Comparison of ENCODE assay signal across 11 mouse cellular contexts in genomic region chr12:109112996-109113592, GRCm38 (mm10). TPM values are rescaled to one million over a fixed set of nuclear protein-coding genes. Genes with fewer than 3 reads are reported as not detected.
DNase-seq lines count a peak whose midpoint lies in the region; ATAC-seq lines count a peak whose summit lies in the region.
"Had no signal": no experiment of that assay in that cellular context is flagged by ENCODE, and none has a peak within 500 bp of the region (broad histone marks: within the 10 kb centered on the region; RNA-seq: fewer than 3 reads in every experiment).

No protein-coding gene starts in this region.

- H3K4me3 ChIP-seq in limb, embryonic 12.5 days (replicated peaks), result no peak overlapping the region
- no peak overlapping the region for H3K4me3 ChIP-seq in heart, embryonic 12.5 days

- no peaks in the 10 kb centered on the region for H3K36me3 ChIP-seq in limb, embryonic 12.5 days
- H3K36me3 ChIP-seq in heart, embryonic 12.5 days, result no peaks in the 10 kb centered on the region

- H3K4me2 ChIP-seq in limb, embryonic 12.5 days, result no peak overlapping the region
- no peak overlapping the region for H3K4me2 ChIP-seq in heart, embryonic 12.5 days

- H3K9ac ChIP-seq in limb, embryonic 12.5 days (replicated peaks), result no peak overlapping the region
- H3K9ac ChIP-seq in heart, embryonic 12.5 days, result no peak overlapping the region

- WGBS in limb, embryonic 12.5 days, result 45% methylated on average over 10 of the region's 10 CpGs
- WGBS in heart, embryonic 12.5 days, result 56% methylated on average over 10 of the region's 10 CpGs

- ATAC-seq in limb, embryonic 12.5 days (ENCODE audit: insufficient number of reproducible peaks, insufficient read depth, low FRiP score, low TSS enrichment, low read depth), result no peak; the same call in 1 of the 2 replicates
- no peak for ATAC-seq in heart, embryonic 12.5 days (ENCODE audit: insufficient number of reproducible peaks, low FRiP score)
- ATAC-seq: CD4-positive, CD25-positive, alpha-beta regulatory T cell, adult 4 months had no signal

- no peaks in the 10 kb centered on the region for H3K9me3 ChIP-seq in limb, embryonic 12.5 days
- H3K9me3 ChIP-seq in heart, embryonic 12.5 days (replicated peaks), result no peaks in the 10 kb centered on the region

- peak overlapping the region; percentile 64 for H3K27ac ChIP-seq in limb, embryonic 12.5 days
- no peak overlapping the region for H3K27ac ChIP-seq in heart, embryonic 12.5 days (ENCODE audit: poor library complexity, severe bottlenecking)

- H3K4me1 ChIP-seq in limb, embryonic 12.5 days (replicated peaks), result peaks cover 15% of the 10 kb centered on the region
- H3K4me1 ChIP-seq in heart, embryonic 12.5 days (replicated peaks), result 0 out of 2 replicates have a peak, but pooled peaks cover 8% of the 10 kb centered on the region

- H3K27me3 ChIP-seq in limb, embryonic 12.5 days, result no peaks in the 10 kb centered on the region
- no peaks in the 10 kb centered on the region for H3K27me3 ChIP-seq in heart, embryonic 12.5 days (replicated peaks)

- DNase-seq in kidney, adult 9 months, result peak; percentile 3
- DNase-seq in kidney, adult 8-10 months, result no peak
- peak; percentile 28 for DNase-seq in right cerebral cortex, postnatal 14 days
- no peak for DNase-seq in right cerebral cortex, adult 18-20 months
- DNase-seq in forelimb bud, embryonic 11.5 days (ENCODE audit: low read depth, low spot score), result peak; percentile 29
- no peak for DNase-seq in liver
- DNase-seq: cerebellum, adult 18-20 months; layer of hippocampus, postnatal 36 days had no signal

RNA-seq across cellular contexts. Expression of gene Begain, which starts 45.1 kb away (rescaled TPM):
- 5.6 and 6.7 TPM in 2 replicates for polyA plus RNA-seq in limb, embryonic 12.5 days (2016; fragmentation: Nextera tagmentation; extraction: Ambion mirVana)
- 1.4 and 1.8 TPM in 2 replicates for polyA plus RNA-seq in heart, embryonic 12.5 days (2016; fragmentation: Nextera tagmentation; extraction: Ambion mirVana)

Comparison
In these comparisons a context has a peak if more than half of its experiments do, and no peak if none do; other contexts are left out.
1. DNase-seq: peak in kidney, adult 9 months (single experiment), right cerebral cortex, postnatal 14 days (single experiment) and forelimb bud, embryonic 11.5 days (single experiment); none in kidney, adult 8-10 months (0 of 2), right cerebral cortex, adult 18-20 months (single experiment) and liver (single experiment).